Mouse (Mus musculus): Measurements from ENCODE around the gene Spag8. TPM values are rescaled to one million over a fixed set of nuclear protein-coding genes. Genes with fewer than 3 reads are reported as not detected.

The Spag8 gene
- 9.3 and 10.2 TPM in 2 replicates for total RNA-seq (2014; rRNA removed)
- polyA plus RNA-seq (2015; fragmentation: Nextera tagmentation; extraction: Ambion mirVana), result 7.3 and 8.5 TPM in 2 replicates

GRCm38 (mm10) chr4:43653161-43654015 is at the start of gene Spag8:
Spag8 (minus strand) TSS chr4:43653594.
- ATAC-seq (ENCODE audit: low FRiP score) (no peak), DNase-seq (ENCODE audit: low spot score) (peak; percentile 73)
- peak; percentile 16; the same call in 1 of the 2 replicates for TF ChIP-seq CTCF (IDR thresholded peaks at IDR 0.05)
- Histone ChIP-seq H3K9me3 (ENCODE audit: low read length) (no peaks in the 10 kb centered on the region), H3K27me3 (ENCODE audit: insufficient read depth, low read length) (no peaks in the 10 kb centered on the region), H3K27ac (ENCODE audit: low read depth, low read length) (no peak within 1 kb of the TSS), H3K4me3 (ENCODE audit: low read depth, low read length) (peak within 1 kb of the TSS; percentile 26), H3K36me3 (ENCODE audit: insufficient read depth, low read length) (peaks cover 10% of the 10 kb centered on the region; the same call in 1 of the 2 replicates), H3K4me2 (ENCODE audit: low read depth, low read length, poor library complexity, severe bottlenecking) (peak within 1 kb of the TSS; percentile 45), H3K9ac (replicated peaks; ENCODE audit: low read length, poor library complexity, severe bottlenecking) (no peak within 1 kb of the TSS; the same call in 1 of the 2 replicates), H3K4me1 (ENCODE audit: insufficient read depth, low read length) (no peaks in the 10 kb centered on the region)
- 17% methylated on average over 24 of the region's 24 CpGs for WGBS

- no peak for TF ChIP-seq CTCF (IDR thresholded peaks at IDR 0.05)
- no peaks in the 10 kb centered on the region for H3K9me3 ChIP-seq (ENCODE audit: low read length)
- ATAC-seq (ENCODE audit: low FRiP score) (no peak), DNase-seq (ENCODE audit: low spot score) (no peak)
- no peak within 1 kb of the TSS for H3K27ac ChIP-seq (ENCODE audit: low read depth, low read length)
- H3K4me1 ChIP-seq (ENCODE audit: insufficient read depth, low read length), result no peaks in the 10 kb centered on the region
- no peaks in the 10 kb centered on the region for H3K36me3 ChIP-seq (ENCODE audit: insufficient read depth, low read length)
- H3K4me2 ChIP-seq (ENCODE audit: low read depth, low read length, poor library complexity, severe bottlenecking), result no peak within 1 kb of the TSS
- no peak within 1 kb of the TSS for H3K9ac ChIP-seq (replicated peaks; ENCODE audit: low read length, poor library complexity, severe bottlenecking)
- no peak within 1 kb of the TSS for H3K4me3 ChIP-seq (ENCODE audit: low read depth, low read length)
- H3K27me3 ChIP-seq (ENCODE audit: insufficient read depth, low read length), result no peaks in the 10 kb centered on the region
- 91% methylated on average over 6 of the region's 6 CpGs for WGBS
These were observed 47.3 kb upstream of the Spag8 start, which contains the start of gene Olfr70 for GRCm38 (mm10) chr4:43700707-43701106. Olfr70 (minus strand) TSS chr4:43700807.

GRCm38 (mm10) chr4:43696561-43696960 is 43.2 kb upstream of the Spag8 start:
- H3K4me1 ChIP-seq (ENCODE audit: insufficient read depth, low read length), result no peaks in the 10 kb centered on the region
- TF ChIP-seq CTCF (IDR thresholded peaks at IDR 0.05), result no peak
- ATAC-seq (ENCODE audit: low FRiP score) (no peak), DNase-seq (ENCODE audit: low spot score) (peak; percentile 48)
- no peaks in the 10 kb centered on the region for H3K36me3 ChIP-seq (ENCODE audit: insufficient read depth, low read length)
- H3K9me3 ChIP-seq (ENCODE audit: low read length), result no peaks in the 10 kb centered on the region
- H3K27ac ChIP-seq (ENCODE audit: low read depth, low read length), result no peak overlapping the region
- 92% methylated on average over 13 of the region's 13 CpGs for WGBS
- no peak overlapping the region for H3K4me3 ChIP-seq (ENCODE audit: low read depth, low read length)
- no peaks in the 10 kb centered on the region for H3K27me3 ChIP-seq (ENCODE audit: insufficient read depth, low read length)
- no peak overlapping the region for H3K4me2 ChIP-seq (ENCODE audit: low read depth, low read length, poor library complexity, severe bottlenecking)
- H3K9ac ChIP-seq (replicated peaks; ENCODE audit: low read length, poor library complexity, severe bottlenecking), result no peak overlapping the region

GRCm38 (mm10) chr4:43695249-43695671 is 41.9 kb upstream of the Spag8 start:
- peak; percentile 25 for DNase-seq (ENCODE audit: low spot score)

GRCm38 (mm10) chr4:43694439-43695248 is 41.2 kb upstream of the Spag8 start:
- Histone ChIP-seq H3K9ac (replicated peaks; ENCODE audit: low read length, poor library complexity, severe bottlenecking) (no peak overlapping the region), H3K4me1 (ENCODE audit: insufficient read depth, low read length) (no peaks in the 10 kb centered on the region), H3K27ac (ENCODE audit: low read depth, low read length) (no peak overlapping the region), H3K27me3 (ENCODE audit: insufficient read depth, low read length) (no peaks in the 10 kb centered on the region), H3K4me2 (ENCODE audit: low read depth, low read length, poor library complexity, severe bottlenecking) (no peak overlapping the region), H3K36me3 (ENCODE audit: insufficient read depth, low read length) (peaks cover 14% of the 10 kb centered on the region; the same call in 1 of the 2 replicates), H3K4me3 (ENCODE audit: low read depth, low read length) (no peak overlapping the region), H3K9me3 (ENCODE audit: low read length) (no peaks in the 10 kb centered on the region)
- no peak for DNase-seq (ENCODE audit: low spot score)
- TF ChIP-seq CTCF (IDR thresholded peaks at IDR 0.05), result no peak
- WGBS, result 100% methylated on average over 1 of the region's 1 CpGs
- no peak for ATAC-seq (ENCODE audit: low FRiP score)

More at GRCm38 (mm10) chr4:43695249-43695671, 41.9 kb upstream of the Spag8 start:
- no peak for TF ChIP-seq CTCF (IDR thresholded peaks at IDR 0.05)
- ATAC-seq (ENCODE audit: low FRiP score), result no peak; the same call in 1 of the 2 replicates
- 24% methylated on average over 9 of the region's 9 CpGs for WGBS
- H3K36me3 ChIP-seq (ENCODE audit: insufficient read depth, low read length), result peaks cover 8% of the 10 kb centered on the region; the same call in 1 of the 2 replicates
- H3K4me2 ChIP-seq (ENCODE audit: low read depth, low read length, poor library complexity, severe bottlenecking), result no peak overlapping the region
- no peaks in the 10 kb centered on the region for H3K9me3 ChIP-seq (ENCODE audit: low read length)
- no peaks in the 10 kb centered on the region for H3K4me1 ChIP-seq (ENCODE audit: insufficient read depth, low read length)
- H3K27ac ChIP-seq (ENCODE audit: low read depth, low read length), result no peak overlapping the region
- no peak overlapping the region for H3K4me3 ChIP-seq (ENCODE audit: low read depth, low read length)
- H3K9ac ChIP-seq (replicated peaks; ENCODE audit: low read length, poor library complexity, severe bottlenecking), result no peak overlapping the region
- H3K27me3 ChIP-seq (ENCODE audit: insufficient read depth, low read length), result no peaks in the 10 kb centered on the region

Data from midbrain, postnatal 0 days (tissue).